Mouse (Mus musculus): ENCODE results near the gene Sgpp2. TPM values are rescaled to one million over a fixed set of nuclear protein-coding genes. Genes with fewer than 3 reads are reported as not detected.

Gene Sgpp2
- polyA plus RNA-seq, 1 experiment from 2014 or later: 23.0 TPM

- H3K27me3 ChIP-seq (replicated peaks; ENCODE audit: control insufficient read depth, insufficient read depth, low read length): no peaks in the 10 kb centered on the region
- no peak for ATAC-seq
- H3K36me3 ChIP-seq (ENCODE audit: control insufficient read depth, insufficient read depth): no peaks in the 10 kb centered on the region
- no peak overlapping the region for H3K4me3 ChIP-seq (ENCODE audit: low read depth, low read length)
- H3K4me2 ChIP-seq (replicated peaks; ENCODE audit: low read depth): no peak overlapping the region
- no peaks in the 10 kb centered on the region for H3K9me3 ChIP-seq (ENCODE audit: control insufficient read depth)
- no peak for TF ChIP-seq CTCF (IDR thresholded peaks at IDR 0.05; ENCODE audit: low read depth)
- no peak overlapping the region for H3K27ac ChIP-seq (ENCODE audit: low read depth, low read length)
- no peaks in the 10 kb centered on the region; the same call in 1 of the 2 replicates for H3K4me1 ChIP-seq (replicated peaks; ENCODE audit: control insufficient read depth, insufficient read depth, low read length)
- WGBS: 91% methylated on average over 3 of the region's 3 CpGs
- no peak overlapping the region for H3K9ac ChIP-seq (ENCODE audit: low read depth, low read length)
Measured at GRCm38 (mm10) chr1:78375058-78375457, 64.9 kb downstream of the Sgpp2 start.

DNA sequence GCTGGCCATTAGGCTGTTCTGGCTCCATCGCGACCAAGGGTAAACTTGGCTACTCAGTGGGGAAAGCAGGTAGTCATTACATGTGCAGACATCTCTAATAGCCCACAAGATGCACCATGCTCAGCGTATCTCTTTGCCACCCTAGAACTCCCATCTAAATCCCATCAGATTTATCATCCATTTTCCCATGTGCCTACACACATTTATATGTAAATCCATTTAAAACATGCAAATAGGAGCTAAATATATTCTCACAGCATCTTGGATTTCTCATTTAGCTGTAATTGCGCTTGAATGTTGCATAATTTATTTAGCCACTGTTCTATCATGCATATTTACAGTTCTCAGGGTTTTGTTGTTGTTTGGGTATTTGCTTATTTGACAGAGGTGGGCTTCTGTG, 70.8 kb downstream of the Sgpp2 start:
- Histone ChIP-seq H3K27me3 (replicated peaks; ENCODE audit: control insufficient read depth, insufficient read depth, low read length) (no peaks in the 10 kb centered on the region), H3K4me3 (ENCODE audit: low read depth, low read length) (no peak overlapping the region), H3K9ac (ENCODE audit: low read depth, low read length) (no peak overlapping the region), H3K4me1 (replicated peaks; ENCODE audit: control insufficient read depth, insufficient read depth, low read length) (no peaks in the 10 kb centered on the region), H3K4me2 (replicated peaks; ENCODE audit: low read depth) (no peak overlapping the region), H3K9me3 (ENCODE audit: control insufficient read depth) (no peaks in the 10 kb centered on the region), H3K27ac (ENCODE audit: low read depth, low read length) (no peak overlapping the region), H3K36me3 (ENCODE audit: control insufficient read depth, insufficient read depth) (no peaks in the 10 kb centered on the region; the same call in 1 of the 2 replicates)
- 91% methylated on average over 4 of the region's 4 CpGs for WGBS
- ATAC-seq: no peak
- TF ChIP-seq CTCF (IDR thresholded peaks at IDR 0.05; ENCODE audit: low read depth): no peak

DNA sequence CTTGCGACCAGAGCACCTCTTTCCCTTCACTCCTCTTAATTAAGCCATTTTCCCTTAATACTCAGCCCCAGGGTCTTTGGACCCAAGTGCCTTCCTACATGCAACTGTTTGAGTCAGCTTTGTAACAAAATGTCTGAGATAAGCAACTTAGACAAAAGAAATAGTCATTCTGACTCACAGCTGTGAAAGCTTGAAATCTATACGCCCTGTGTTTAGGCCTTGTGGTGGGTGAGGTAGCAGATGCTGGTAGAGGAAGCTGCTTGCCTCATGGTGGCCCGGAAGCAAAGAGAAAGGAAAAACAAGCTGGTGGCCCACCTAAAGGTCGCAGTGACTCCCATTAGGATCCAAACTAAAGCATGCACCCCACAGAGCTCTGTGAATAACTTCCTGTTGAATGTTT, 77.7 kb downstream of the Sgpp2 start:
- 51% methylated on average over 4 of the region's 4 CpGs for WGBS
- Histone ChIP-seq H3K9me3 (ENCODE audit: control insufficient read depth) (no peaks in the 10 kb centered on the region), H3K27ac (ENCODE audit: low read depth, low read length) (no peak overlapping the region), H3K9ac (ENCODE audit: low read depth, low read length) (no peak overlapping the region), H3K4me3 (ENCODE audit: low read depth, low read length) (no peak overlapping the region), H3K27me3 (replicated peaks; ENCODE audit: control insufficient read depth, insufficient read depth, low read length) (no peaks in the 10 kb centered on the region), H3K4me2 (replicated peaks; ENCODE audit: low read depth) (no peak overlapping the region), H3K36me3 (ENCODE audit: control insufficient read depth, insufficient read depth) (peaks cover 10% of the 10 kb centered on the region; the same call in 1 of the 2 replicates), H3K4me1 (replicated peaks; ENCODE audit: control insufficient read depth, insufficient read depth, low read length) (no peaks in the 10 kb centered on the region)
- no peak for ATAC-seq
- TF ChIP-seq CTCF (IDR thresholded peaks at IDR 0.05; ENCODE audit: low read depth): no peak

- no peak for ATAC-seq
- H3K27me3 ChIP-seq (replicated peaks; ENCODE audit: control insufficient read depth, insufficient read depth, low read length): no peaks in the 10 kb centered on the region
- 33% methylated on average over 3 of the region's 3 CpGs for WGBS
- H3K9ac ChIP-seq (ENCODE audit: low read depth, low read length): no peak overlapping the region
- TF ChIP-seq CTCF (IDR thresholded peaks at IDR 0.05; ENCODE audit: low read depth): no peak
- no peak overlapping the region for H3K4me3 ChIP-seq (ENCODE audit: low read depth, low read length)
- no peaks in the 10 kb centered on the region for H3K4me1 ChIP-seq (replicated peaks; ENCODE audit: control insufficient read depth, insufficient read depth, low read length)
- H3K4me2 ChIP-seq (replicated peaks; ENCODE audit: low read depth): no peak overlapping the region
- no peaks in the 10 kb centered on the region for H3K9me3 ChIP-seq (ENCODE audit: control insufficient read depth)
- peaks cover 17% of the 10 kb centered on the region; the same call in 1 of the 2 replicates for H3K36me3 ChIP-seq (ENCODE audit: control insufficient read depth, insufficient read depth)
- H3K27ac ChIP-seq (ENCODE audit: low read depth, low read length): no peak overlapping the region
Measured at GRCm38 (mm10) chr1:78388848-78389247, 78.7 kb downstream of the Sgpp2 start.

GRCm38 (mm10) chr1:78395191-78395735, 85.1 kb downstream of the Sgpp2 start:
- no peak for ATAC-seq
- 58% methylated on average over 8 of the region's 8 CpGs for WGBS
- Histone ChIP-seq H3K4me1 (replicated peaks; ENCODE audit: control insufficient read depth, insufficient read depth, low read length) (no peaks in the 10 kb centered on the region; the same call in 1 of the 2 replicates), H3K36me3 (ENCODE audit: control insufficient read depth, insufficient read depth) (peaks cover 25% of the 10 kb centered on the region; the same call in 1 of the 2 replicates), H3K4me2 (replicated peaks; ENCODE audit: low read depth) (no peak overlapping the region), H3K4me3 (ENCODE audit: low read depth, low read length) (no peak overlapping the region), H3K9me3 (ENCODE audit: control insufficient read depth) (no peaks in the 10 kb centered on the region), H3K9ac (ENCODE audit: low read depth, low read length) (no peak overlapping the region), H3K27ac (ENCODE audit: low read depth, low read length) (no peak overlapping the region), H3K27me3 (replicated peaks; ENCODE audit: control insufficient read depth, insufficient read depth, low read length) (no peaks in the 10 kb centered on the region)
- TF ChIP-seq CTCF (IDR thresholded peaks at IDR 0.05; ENCODE audit: low read depth): no peak

- no peak for TF ChIP-seq CTCF (IDR thresholded peaks at IDR 0.05; ENCODE audit: low read depth)
- Histone ChIP-seq H3K9ac (ENCODE audit: low read depth, low read length) (no peak overlapping the region), H3K4me3 (ENCODE audit: low read depth, low read length) (no peak overlapping the region), H3K9me3 (ENCODE audit: control insufficient read depth) (no peaks in the 10 kb centered on the region), H3K36me3 (ENCODE audit: control insufficient read depth, insufficient read depth) (peaks cover 25% of the 10 kb centered on the region; the same call in 1 of the 2 replicates), H3K4me1 (replicated peaks; ENCODE audit: control insufficient read depth, insufficient read depth, low read length) (no peaks in the 10 kb centered on the region; the same call in 1 of the 2 replicates), H3K4me2 (replicated peaks; ENCODE audit: low read depth) (no peak overlapping the region), H3K27ac (ENCODE audit: low read depth, low read length) (no peak overlapping the region), H3K27me3 (replicated peaks; ENCODE audit: control insufficient read depth, insufficient read depth, low read length) (no peaks in the 10 kb centered on the region)
- WGBS: 52% methylated on average over 6 of the region's 6 CpGs
- no peak for ATAC-seq
Measured at GRCm38 (mm10) chr1:78395737-78396136, 85.6 kb downstream of the Sgpp2 start.
